Mouse (Mus musculus) forebrain, embryonic 10.5 days (tissue): ENCODE measurements around the gene Slc7a7. TPM values are rescaled to one million over a fixed set of nuclear protein-coding genes. Genes with fewer than 3 reads are reported as not detected.
A peak's percentile ranks its signal among the peaks of the same experiment; 100 is the strongest.

Experiments
- DNase-seq: peaks from one replicate; pipeline ENCODE4 v3.0.0-alpha.2; 2017; ENCODE audit warnings: low spot score; ENCODE audit errors: extremely low spot score
- H3K27ac ChIP-seq: fragments of 300-500 bp; sonication (generic); 2 replicates; pipeline ENCODE4 v1.5.1; 2016; ENCODE audit warnings: mild to moderate bottlenecking
- H3K27me3 ChIP-seq: fragments of 300-500 bp; sonication (generic); 2 replicates; pipeline ENCODE4 v1.6.1; 2016; ENCODE audit warnings: mild to moderate bottlenecking; ENCODE audit not compliant: poor library complexity, severe bottlenecking
- H3K36me3 ChIP-seq: fragments of 300-500 bp; sonication (generic); replicated peaks from 2 replicates; pipeline ENCODE4 v1.6.1; 2016; ENCODE audit warnings: mild to moderate bottlenecking, moderate library complexity
- H3K4me1 ChIP-seq: fragments of 300-500 bp; sonication (generic); 2 replicates; pipeline ENCODE4 v1.6.1; 2016
- H3K4me3 ChIP-seq: fragments of 300-500 bp; sonication (generic); 2 replicates; pipeline ENCODE4 v1.5.1; 2016; ENCODE audit warnings: mild to moderate bottlenecking, moderate library complexity
- H3K9me3 ChIP-seq: fragments of 300-500 bp; sonication (generic); 2 replicates; pipeline ENCODE4 v1.6.1; 2016; ENCODE audit warnings: mild to moderate bottlenecking, moderate library complexity
- WGBS: fragments of 180-500 bp; shearing (Covaris S2); methylation state at CpG from one replicate; pipeline ENCODE4 v1.1.7; 2016; 5-methylcytosine and 5-hydroxymethylcytosine counted together
- polyA plus RNA-seq: library from polyadenylated mRNA; unstranded; fragments of >200 nt; fragmentation: Nextera tagmentation; extraction: Ambion mirVana; gene quantifications from 2 replicates; pipeline ENCODE4 v1.2.1, GENCODE M21; 2016

Slc7a7 gene
- polyA plus RNA-seq, 1 experiment from 2014 or later: 4.3 TPM

GRCm38 (mm10) chr14:54442548-54442947 is 25.0 kb upstream of the Slc7a7 start:
- H3K27ac ChIP-seq: no peak overlapping the region
- no peak for DNase-seq
- peaks cover 42% of the 10 kb centered on the region for H3K36me3 ChIP-seq
- peaks cover 47% of the 10 kb centered on the region for H3K4me1 ChIP-seq
- H3K27me3 ChIP-seq: no peaks in the 10 kb centered on the region
- H3K9me3 ChIP-seq: no peaks in the 10 kb centered on the region
- WGBS: 90% methylated on average over 3 of the region's 3 CpGs
- H3K4me3 ChIP-seq: no peak overlapping the region

GRCm38 (mm10) chr14:54441365-54441764 is 23.8 kb upstream of the Slc7a7 start:
- Histone ChIP-seq H3K9me3 (no peaks in the 10 kb centered on the region), H3K27ac (no peak overlapping the region), H3K27me3 (no peaks in the 10 kb centered on the region), H3K4me3 (no peak overlapping the region), H3K36me3 (peaks cover 54% of the 10 kb centered on the region), H3K4me1 (peaks cover 47% of the 10 kb centered on the region)
- DNase-seq: no peak
- WGBS: 74% methylated on average over 4 of the region's 4 CpGs

- Histone ChIP-seq H3K27me3 (no peaks in the 10 kb centered on the region), H3K36me3 (peaks cover 62% of the 10 kb centered on the region), H3K27ac (0 out of 2 replicates have a peak overlapping the region, but pooled peaks have one; percentile 25), H3K4me3 (no peak overlapping the region), H3K4me1 (peaks cover 47% of the 10 kb centered on the region), H3K9me3 (no peaks in the 10 kb centered on the region)
- WGBS: 93% methylated on average over 14 of the region's 14 CpGs
- no peak for DNase-seq
These were observed 23.0 kb upstream of the Slc7a7 start for GRCm38 (mm10) chr14:54440538-54440937.

- no peak overlapping the region for H3K4me3 ChIP-seq
- H3K36me3 ChIP-seq: peaks cover 69% of the 10 kb centered on the region
- H3K4me1 ChIP-seq: peaks cover 47% of the 10 kb centered on the region
- H3K27ac ChIP-seq: peak overlapping the region; percentile 6; the same call in 1 of the 2 replicates
- no peaks in the 10 kb centered on the region for H3K9me3 ChIP-seq
- DNase-seq: no peak
- no peaks in the 10 kb centered on the region for H3K27me3 ChIP-seq
- 52% methylated on average over 7 of the region's 7 CpGs for WGBS
These were observed 22.0 kb upstream of the Slc7a7 start for GRCm38 (mm10) chr14:54439610-54440009.

GRCm38 (mm10) chr14:54439155-54439554 is 21.6 kb upstream of the Slc7a7 start:
- Histone ChIP-seq H3K36me3 (peaks cover 72% of the 10 kb centered on the region), H3K27ac (0 out of 2 replicates have a peak overlapping the region, but pooled peaks have one; percentile 6), H3K27me3 (0 out of 2 replicates have a peak, but pooled peaks cover 3% of the 10 kb centered on the region), H3K9me3 (no peaks in the 10 kb centered on the region), H3K4me1 (peaks cover 47% of the 10 kb centered on the region), H3K4me3 (no peak overlapping the region)
- 81% methylated on average over 12 of the region's 12 CpGs for WGBS
- DNase-seq: no peak

GRCm38 (mm10) chr14:54435194-54435918 is 17.8 kb upstream of the Slc7a7 start:
- Histone ChIP-seq H3K9me3 (no peaks in the 10 kb centered on the region), H3K27me3 (peaks cover 28% of the 10 kb centered on the region), H3K36me3 (peaks cover 61% of the 10 kb centered on the region), H3K4me1 (peaks cover 57% of the 10 kb centered on the region), H3K27ac (0 out of 2 replicates have a peak overlapping the region, but pooled peaks have one; percentile 25), H3K4me3 (no peak overlapping the region)
- DNase-seq: no peak
- WGBS: 89% methylated on average over 11 of the region's 11 CpGs

GRCm38 (mm10) chr14:54433941-54434531 is 16.5 kb upstream of the Slc7a7 start:
- Histone ChIP-seq H3K9me3 (no peaks in the 10 kb centered on the region), H3K27ac (peak overlapping the region; percentile 96), H3K4me1 (peaks cover 57% of the 10 kb centered on the region), H3K4me3 (peak overlapping the region; percentile 75), H3K27me3 (peaks cover 28% of the 10 kb centered on the region), H3K36me3 (peaks cover 56% of the 10 kb centered on the region)
- DNase-seq: no peak
- WGBS: 68% methylated on average over 12 of the region's 12 CpGs

- Histone ChIP-seq H3K36me3 (peaks cover 56% of the 10 kb centered on the region), H3K4me1 (peaks cover 56% of the 10 kb centered on the region), H3K4me3 (peak overlapping the region; percentile 75), H3K9me3 (no peaks in the 10 kb centered on the region), H3K27ac (peak overlapping the region; percentile 96), H3K27me3 (peaks cover 28% of the 10 kb centered on the region)
- no peak for DNase-seq
- WGBS: 43% methylated on average over 17 of the region's 17 CpGs
These were observed 15.6 kb upstream of the Slc7a7 start for GRCm38 (mm10) chr14:54432837-54433830.

- Histone ChIP-seq H3K4me1 (peaks cover 62% of the 10 kb centered on the region), H3K36me3 (peaks cover 48% of the 10 kb centered on the region), H3K27ac (peak overlapping the region; percentile 96), H3K4me3 (peak overlapping the region; percentile 75), H3K27me3 (peaks cover 28% of the 10 kb centered on the region), H3K9me3 (no peaks in the 10 kb centered on the region)
- 4% methylated on average over 54 of the region's 54 CpGs for WGBS
- DNase-seq: peak; percentile 60
These were observed 14.7 kb upstream of the Slc7a7 start for GRCm38 (mm10) chr14:54432078-54432836.

GRCm38 (mm10) chr14:54431334-54432077 is 13.9 kb upstream of the Slc7a7 start, which contains the start of gene Mmp14:
TSS of gene Mmp14 (plus strand) at chr14:54431612.
- DNase-seq: peak; percentile 74
- peaks cover 63% of the 10 kb centered on the region for H3K4me1 ChIP-seq
- H3K4me3 ChIP-seq: peak within 1 kb of the TSS; percentile 75
- H3K9me3 ChIP-seq: no peaks in the 10 kb centered on the region
- H3K27ac ChIP-seq: peak within 1 kb of the TSS; percentile 96
- peaks cover 41% of the 10 kb centered on the region for H3K36me3 ChIP-seq
- WGBS: under 1% methylated on average over 49 of the region's 49 CpGs
- peaks cover 28% of the 10 kb centered on the region for H3K27me3 ChIP-seq

- 4% methylated on average over 18 of the region's 18 CpGs for WGBS
- Histone ChIP-seq H3K4me3 (peak overlapping the region; percentile 75), H3K27ac (peak overlapping the region; percentile 96), H3K27me3 (peaks cover 28% of the 10 kb centered on the region), H3K4me1 (peaks cover 69% of the 10 kb centered on the region), H3K9me3 (no peaks in the 10 kb centered on the region), H3K36me3 (peaks cover 32% of the 10 kb centered on the region)
- DNase-seq: no peak
These were observed 13.0 kb upstream of the Slc7a7 start for GRCm38 (mm10) chr14:54430406-54431145.
